Mouse (Mus musculus): ENCODE measurements around the gene Thrap3. TPM values are rescaled to one million over a fixed set of nuclear protein-coding genes. Genes with fewer than 3 reads are reported as not detected.

Gene Thrap3
- total RNA-seq, 1 experiment from 2014 or later: 190 TPM

DNA sequence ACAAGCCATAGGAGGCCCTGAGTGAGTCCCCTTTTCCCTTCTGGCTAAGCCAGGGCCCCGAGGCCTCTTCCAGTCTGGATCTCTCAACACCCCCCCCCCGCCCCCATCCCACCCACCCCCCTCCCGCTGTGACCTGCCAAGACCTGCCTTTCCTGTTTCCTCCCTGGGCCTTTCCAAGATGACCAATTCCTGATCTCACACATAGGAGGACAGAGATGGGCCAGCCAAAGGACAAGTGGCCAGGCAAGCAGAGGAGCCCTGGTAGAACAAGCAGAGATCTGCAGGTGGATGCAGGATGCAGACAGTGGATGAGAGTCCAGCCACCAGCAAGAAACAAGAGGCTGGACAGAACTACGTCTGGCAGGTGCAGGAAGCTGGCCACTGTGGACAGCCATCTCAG is 57.2 kb downstream of the Thrap3 start:
- no peak for DNase-seq

DNA sequence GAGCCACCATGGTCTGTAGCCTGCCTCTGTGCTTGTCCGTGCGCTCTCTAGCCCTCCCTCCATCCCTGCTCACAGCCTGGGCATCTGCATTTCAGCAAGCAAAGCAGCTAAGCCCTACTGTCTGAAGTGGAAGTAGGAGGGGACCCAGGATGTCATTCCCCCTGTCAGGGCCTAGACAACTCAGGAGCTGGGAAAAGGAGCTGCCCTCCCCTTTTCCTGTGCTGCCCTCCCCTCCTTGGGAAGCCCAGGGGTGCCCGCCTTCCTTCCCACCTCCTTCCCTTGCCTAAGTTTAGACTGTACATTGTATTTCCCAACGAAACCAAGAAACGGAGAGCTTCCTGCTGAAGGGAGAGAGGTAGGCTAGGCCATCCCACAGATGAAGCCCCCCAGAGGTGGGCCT is 61.5 kb downstream of the Thrap3 start:
- DNase-seq: peak; percentile 49

DNA sequence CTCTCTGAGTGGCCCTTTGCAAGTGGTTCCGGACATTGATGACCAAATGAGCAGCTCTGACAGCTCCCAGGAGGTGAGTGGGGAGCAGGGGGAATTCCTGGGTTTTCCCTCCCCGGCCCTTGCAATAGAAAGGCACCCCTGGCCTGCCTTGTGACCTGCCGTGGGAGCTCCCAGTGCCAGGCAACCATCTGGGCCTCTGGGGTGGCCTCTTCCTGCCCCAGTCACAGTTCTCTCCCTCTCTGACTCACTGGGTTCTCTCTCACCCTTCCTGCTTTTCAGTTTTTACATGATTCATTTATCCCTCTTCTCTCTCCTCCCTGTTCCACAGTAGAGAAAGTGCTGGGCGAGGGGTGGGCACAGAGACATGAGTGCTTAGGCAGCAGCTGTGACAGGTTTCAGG is 64.8 kb downstream of the Thrap3 start:
- no peak for DNase-seq

DNA sequence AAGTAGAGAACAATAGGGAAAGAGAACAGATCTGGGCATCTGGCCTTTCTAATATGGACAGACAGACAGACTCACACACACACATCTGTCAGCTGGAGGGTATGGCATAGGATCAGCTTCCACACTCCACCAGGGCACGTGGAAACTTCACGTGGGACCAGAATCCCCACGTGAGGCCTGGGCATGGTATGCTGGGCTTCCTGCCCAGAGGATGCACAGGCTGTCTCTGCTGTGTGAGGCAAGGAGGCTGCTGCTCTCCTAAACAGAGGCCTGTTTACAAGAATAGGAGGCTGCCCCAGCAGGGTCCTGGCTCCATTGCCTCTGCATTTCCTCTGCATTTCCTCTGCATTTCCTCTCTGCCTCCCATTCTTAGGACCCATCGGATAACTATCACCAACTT is 67.9 kb downstream of the Thrap3 start:
- DNase-seq: no peak

DNA sequence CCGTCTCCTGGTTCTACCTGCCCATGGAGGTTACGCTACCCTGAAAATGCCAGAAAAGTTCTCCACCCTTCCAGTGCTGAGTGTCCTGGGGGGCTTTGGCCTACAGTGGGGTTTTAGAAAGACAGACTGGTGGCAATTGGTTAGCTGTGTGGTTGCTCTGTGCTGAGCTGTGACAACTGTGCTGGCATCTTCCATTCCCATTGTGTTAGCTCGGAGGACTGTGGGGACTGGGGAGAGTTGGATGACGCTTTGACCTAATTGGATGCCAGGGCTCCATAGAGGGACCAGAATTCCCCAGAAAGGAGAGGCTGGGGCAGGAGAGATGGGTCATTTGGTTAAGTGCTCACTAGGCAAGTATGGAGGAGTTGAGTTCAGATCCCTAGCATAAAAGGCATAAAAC is 68.3 kb downstream of the Thrap3 start:
- no peak for DNase-seq

DNA sequence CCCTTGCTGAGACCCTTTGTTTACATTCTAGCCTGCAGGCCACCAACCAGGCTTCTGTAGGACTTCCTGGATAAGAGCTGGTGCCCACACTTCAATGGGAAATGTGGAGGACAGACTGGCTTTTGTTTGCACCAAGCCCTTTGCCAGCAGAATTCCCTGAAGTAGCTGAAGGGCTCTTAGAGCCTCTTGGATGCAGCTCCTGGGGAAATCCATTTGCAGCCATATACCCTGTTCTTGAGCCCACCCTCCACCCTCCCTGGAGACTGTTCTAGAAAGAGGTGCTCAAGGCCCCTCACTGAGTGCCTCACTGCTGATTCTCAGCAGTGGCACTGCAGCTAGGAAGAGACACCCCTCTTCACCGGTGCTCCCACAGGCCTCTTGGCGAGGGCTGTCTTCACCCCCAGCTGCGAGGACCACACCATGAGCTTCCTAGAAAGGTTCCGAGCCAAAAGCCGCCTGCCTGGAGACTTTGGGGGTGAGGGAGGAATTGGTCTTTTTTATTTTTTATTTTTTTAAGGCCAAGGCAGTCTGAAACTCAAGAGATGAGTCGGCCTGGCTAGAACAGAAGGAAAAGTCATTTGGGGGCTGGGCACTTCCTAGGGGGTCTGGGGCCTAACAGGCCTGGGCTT is 69.8 kb downstream of the Thrap3 start:
- DNase-seq: no peak

DNA sequence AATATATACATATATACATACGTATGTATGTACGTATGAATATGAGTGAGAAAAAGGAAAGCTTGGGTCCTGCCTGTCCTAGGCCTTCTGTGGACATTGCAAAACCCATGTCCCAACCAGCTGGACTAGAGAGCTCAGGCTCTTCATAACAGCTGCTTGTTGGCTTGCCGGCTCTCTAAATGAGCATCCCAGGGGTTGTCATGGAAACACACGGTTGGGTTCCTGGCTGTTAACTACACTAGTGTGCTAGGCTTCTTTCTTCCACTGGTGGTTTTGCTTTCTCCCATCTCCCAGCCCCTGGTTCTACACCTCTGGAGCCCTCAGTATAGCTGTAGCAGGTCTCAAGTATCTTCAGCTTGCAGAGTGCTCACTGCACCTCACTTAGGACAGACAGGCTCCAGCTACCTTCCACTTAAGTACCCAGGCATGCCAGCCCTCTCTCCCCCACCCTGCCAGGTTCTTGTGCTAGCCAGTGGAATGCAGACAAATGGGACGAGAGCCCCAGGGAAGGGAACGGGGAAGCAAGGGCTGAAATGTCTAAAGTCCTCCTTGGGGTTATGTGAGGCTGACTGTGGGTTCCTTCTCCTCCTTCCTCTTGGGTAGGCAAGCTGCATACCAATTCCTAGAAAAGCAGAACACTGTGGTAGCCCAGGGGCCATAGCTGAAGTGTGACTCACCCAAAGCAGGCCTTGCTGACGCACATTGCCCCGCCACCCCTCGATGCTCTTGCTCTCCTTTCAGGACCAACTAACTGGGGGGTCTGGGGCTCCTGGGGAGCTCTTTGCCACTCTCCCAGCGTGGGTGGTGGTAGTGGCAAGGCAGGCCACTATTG is 71.1 kb downstream of the Thrap3 start:
- DNase-seq: peak; percentile 62

DNA sequence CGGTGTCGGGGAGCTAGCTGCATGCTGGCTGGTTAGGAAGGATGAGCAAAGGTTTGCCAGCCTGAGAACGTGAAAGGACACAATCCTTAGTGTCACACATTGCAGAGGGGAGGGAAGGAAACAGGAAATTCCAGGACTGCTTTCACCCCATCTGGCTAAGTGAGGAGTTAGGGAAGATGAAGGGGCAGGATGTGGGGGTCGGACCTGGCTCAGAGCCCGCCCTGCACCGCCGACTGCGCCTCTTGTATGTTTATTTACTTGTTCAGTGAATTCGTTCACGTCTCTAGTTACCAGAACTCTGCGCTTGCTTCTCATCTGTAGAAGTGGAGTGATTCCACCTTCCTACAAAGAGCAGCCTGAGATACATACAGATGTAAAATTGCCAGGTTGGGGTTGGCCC is 72.1 kb downstream of the Thrap3 start:
- no peak for DNase-seq

DNA sequence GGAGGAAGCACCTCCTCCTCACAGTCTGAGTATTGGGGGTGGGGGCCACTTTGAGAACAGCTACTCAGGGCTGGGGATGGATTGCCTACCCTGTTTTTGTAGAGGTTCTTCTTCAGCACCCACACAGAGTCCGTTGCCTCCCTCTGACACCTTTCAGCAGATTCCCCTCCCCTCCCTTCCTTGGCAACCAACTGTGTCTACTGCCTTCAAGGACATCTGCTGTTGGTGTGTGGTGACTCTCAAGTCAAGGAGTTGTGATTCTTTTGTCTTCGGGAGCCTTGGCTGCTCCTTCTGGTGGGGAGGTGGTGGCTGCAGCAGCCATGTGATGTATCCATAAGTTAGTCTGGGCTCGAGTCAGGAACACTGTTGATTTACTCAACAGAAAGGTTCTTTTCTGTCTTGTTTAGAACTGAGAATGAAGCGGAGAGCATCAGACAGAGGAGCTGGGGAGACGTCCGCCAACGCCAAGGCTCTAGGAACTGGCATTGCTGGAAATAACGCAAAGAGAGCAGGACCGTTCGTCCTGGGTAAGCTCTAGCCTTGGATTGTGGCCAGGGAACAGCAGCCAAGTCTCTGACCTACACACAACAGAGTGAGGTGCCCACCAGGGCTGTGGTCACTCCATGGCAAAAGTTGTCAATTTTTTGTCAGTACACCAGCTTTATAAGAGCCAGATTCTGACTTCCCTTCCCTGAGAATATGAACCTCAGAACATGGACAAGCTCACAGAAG is 79.1 kb downstream of the Thrap3 start:
- DNase-seq: no peak

DNA sequence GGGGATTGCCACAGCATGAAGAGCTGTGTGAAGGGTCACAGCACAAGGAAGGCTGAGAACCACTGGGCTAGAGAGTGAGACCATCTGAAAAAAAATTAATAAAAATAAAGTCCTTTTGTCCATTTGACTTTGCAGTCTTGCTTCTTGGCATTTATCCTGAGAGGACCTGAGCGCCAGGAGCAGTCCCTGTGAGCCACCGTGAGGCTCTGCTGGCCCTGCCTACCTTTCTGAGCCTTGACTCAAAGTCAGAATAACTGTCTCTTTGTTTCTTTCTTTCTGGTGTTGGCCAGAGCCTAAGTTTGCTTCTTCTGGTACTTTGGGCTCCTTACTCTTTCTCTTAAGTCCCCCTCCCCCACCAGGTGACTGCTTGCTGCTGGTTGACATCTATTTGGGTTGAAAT is 82.1 kb downstream of the Thrap3 start:
- DNase-seq: peak; percentile 37

DNA sequence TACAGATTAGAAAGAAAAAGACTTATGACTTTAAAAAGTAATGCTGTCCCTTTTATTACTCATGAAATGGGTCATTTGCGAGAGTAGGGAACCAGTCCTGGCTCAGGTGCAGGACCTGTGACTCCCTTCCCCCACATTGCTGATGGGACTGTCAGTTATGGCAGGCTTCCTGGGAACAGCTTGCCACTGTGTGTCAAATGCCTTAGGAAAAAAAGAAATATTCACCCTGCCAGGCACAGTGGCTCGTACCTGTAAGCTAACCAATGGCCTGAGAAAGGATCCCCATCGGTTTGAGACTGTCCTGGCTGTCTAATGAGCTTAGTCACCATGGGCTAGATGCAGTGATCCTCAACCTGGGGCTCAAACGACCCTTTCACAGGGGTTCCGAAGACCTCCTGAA is 82.5 kb downstream of the Thrap3 start:
- DNase-seq: no peak

DNA sequence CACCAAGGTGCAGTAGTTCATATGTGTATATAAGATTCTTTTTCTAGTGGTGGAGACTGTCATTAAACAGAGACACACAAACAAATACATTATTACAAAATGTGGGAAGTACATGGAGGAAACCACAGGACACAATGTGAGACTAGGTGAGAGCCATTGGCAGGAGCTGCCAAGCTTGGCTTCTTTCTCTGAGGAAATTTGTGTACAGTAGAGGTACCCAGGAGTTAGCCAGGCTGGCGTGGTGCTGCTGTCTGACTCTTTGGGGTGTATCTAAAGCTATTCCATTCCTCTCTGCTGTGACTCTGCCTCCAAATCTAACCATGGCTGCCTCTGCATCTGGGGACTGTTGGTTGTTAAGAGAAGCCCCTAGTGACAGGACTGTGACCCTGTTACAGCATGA is 83.5 kb downstream of the Thrap3 start:
- no peak for DNase-seq

DNA sequence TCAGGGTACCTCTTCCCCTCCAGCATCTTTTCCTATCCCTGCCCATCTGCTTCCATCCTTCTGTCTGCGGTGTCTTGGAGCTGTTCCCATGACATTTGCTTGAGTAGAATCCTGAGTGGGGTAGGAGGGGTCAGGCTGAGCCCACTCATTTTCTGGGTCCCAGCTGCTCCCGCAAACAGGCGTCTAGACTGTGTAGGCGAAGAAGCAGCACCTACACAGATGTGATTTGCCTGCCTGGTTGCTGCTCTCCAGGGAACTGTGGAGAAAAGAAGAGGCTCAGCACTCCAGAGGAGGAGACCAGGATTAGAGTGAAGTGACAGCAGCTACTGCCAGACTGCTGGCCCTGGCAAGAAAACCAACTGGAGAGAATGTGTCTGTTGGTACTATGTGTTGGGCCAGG is 83.9 kb downstream of the Thrap3 start:
- no peak for DNase-seq

DNA sequence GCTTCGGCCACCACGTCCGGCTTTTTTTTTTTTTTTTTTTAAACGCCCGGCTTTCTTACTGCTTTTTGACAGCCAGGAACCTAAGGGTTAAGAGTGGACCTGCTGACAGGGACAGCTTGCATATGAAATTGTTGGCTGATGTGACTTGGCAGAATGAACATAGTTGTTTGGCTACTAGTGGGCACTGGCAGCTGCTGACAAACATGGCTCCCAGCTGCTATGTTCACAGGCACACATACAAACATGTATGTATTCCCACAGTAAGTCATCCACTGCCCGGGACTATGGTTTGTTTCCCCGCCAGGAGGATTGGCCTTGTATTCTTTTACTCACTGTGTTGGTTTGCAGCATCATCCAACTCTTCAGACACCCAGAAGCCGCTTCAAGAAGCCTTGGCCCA is 85.4 kb downstream of the Thrap3 start:
- DNase-seq: no peak

DNA sequence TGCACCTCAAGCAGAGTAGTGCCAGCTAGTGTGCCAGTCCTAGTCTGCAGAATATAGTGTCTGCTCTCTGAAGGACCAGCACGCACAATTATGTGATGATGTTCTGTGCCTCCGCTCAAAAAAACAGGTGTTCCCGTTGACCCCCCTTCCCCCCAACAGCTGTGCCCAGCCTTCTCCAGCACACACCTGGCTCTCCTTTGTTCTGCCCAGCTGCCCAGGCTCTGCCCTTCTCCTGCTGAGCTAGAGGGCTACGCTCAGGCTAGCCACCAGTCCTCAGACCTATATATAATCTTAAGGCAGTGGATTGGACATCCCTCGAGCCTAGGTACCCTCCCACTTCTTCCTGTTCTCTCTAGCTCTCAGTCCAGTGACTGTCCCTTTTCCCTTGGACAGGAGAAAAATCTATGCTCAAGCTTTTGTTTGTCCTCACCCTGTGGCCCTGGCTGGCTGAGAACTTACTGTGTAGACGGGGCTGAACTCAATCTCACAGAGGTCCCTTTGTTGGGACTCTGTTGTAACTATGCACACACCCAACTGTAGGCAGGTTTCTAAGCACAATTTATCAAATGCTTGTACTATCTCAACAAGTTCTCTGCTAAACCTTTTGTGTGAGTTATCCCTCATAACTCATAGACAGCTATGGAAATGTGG is 86.6 kb downstream of the Thrap3 start:
- no peak for DNase-seq

DNA sequence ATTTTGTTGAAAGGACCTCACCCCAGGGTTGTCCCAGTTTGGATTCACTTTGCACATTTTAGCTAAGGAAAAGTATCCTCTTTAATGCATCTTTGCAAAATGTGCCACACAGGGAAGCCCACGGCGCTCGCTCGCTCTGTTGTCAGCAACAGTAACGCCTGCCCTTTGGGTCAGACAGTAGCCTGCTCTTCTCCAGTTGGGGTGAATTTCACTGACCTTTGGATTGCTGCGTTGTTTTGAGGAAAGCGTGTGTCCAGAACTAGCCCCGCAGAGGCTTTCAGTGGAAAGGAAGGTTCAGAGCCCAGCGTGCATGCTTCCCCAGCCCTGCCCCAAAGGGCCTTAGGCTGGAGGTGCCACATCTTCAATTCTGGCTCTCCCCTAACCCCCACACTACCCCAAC is 87.1 kb downstream of the Thrap3 start:
- no peak for DNase-seq

Other genes with a start within 250 kb of the Thrap3 start
- 1.3 and 2.1 TPM in 2 replicates for gene Csf3r, start 178.2 kb downstream of the Thrap3 start, total RNA-seq (2021)
- 77.6 and 79.9 TPM in 2 replicates for gene Mrps15, start 155.8 kb downstream of the Thrap3 start, total RNA-seq (2021)
- gene Oscp1, start 144.2 kb downstream of the Thrap3 start, total RNA-seq (2021): 5.2 and 5.8 TPM in 2 replicates
- 17.9 and 20.6 TPM in 2 replicates for gene Lsm10, start 106.1 kb downstream of the Thrap3 start, total RNA-seq (2021)
- 39.2 and 48.2 TPM in 2 replicates for gene Stk40, start 98.8 kb downstream of the Thrap3 start, total RNA-seq (2021)
- 27.6 and 32.3 TPM in 2 replicates for gene Eva1b, start 55.0 kb downstream of the Thrap3 start, total RNA-seq (2021)
- gene Sh3d21, start 39.3 kb downstream of the Thrap3 start, total RNA-seq (2021): 3.7 and 4.8 TPM in 2 replicates
- gene Map7d1, start 53.6 kb upstream of the Thrap3 start, total RNA-seq (2021): 53.4 and 67.3 TPM in 2 replicates
- gene Trappc3, start 59.6 kb upstream of the Thrap3 start, total RNA-seq (2021): 70.8 and 75.6 TPM in 2 replicates
- gene Col8a2, start 84.0 kb upstream of the Thrap3 start, total RNA-seq (2021): 2.9 and 3.1 TPM in 2 replicates
- 27.3 and 34.9 TPM in 2 replicates for gene Adprhl2, start 118.9 kb upstream of the Thrap3 start, total RNA-seq (2021)
- 2.4 and 3.3 TPM in 2 replicates for gene Tekt2, start 122.9 kb upstream of the Thrap3 start, total RNA-seq (2021)
- gene Ago3, start 226.8 kb upstream of the Thrap3 start, total RNA-seq (2021): 19.3 and 20.8 TPM in 2 replicates

All from adrenal gland, postnatal 14 days (tissue).